Mouse (Mus musculus): ENCODE measurements around the gene Tm9sf1. TPM values are rescaled to one million over a fixed set of nuclear protein-coding genes. Genes with fewer than 3 reads are reported as not detected.
A peak's percentile ranks its signal among the peaks of the same experiment; 100 is the strongest.

Gene Tm9sf1
- total and polyA plus RNA-seq, 3 experiments, result 36.1 to 65.3 (median 51.3) TPM

- peak; percentile 80 for TF ChIP-seq MXI1 (IDR thresholded peaks at IDR 0.05; ENCODE audit: low read depth, low read length)
Measured at GRCm38 (mm10) chr14:55643060-55643907, at the start of gene Tm9sf1 (continued).

GRCm38 (mm10) chr14:55689433-55689832 lies 45.8 kb upstream of the Tm9sf1 start:
- no peak for DNase-seq (ENCODE audit: extremely low read depth)
- Histone ChIP-seq H3K36me3 (replicated peaks in 1 of 2; ENCODE audit: control insufficient read depth in 1 of 2, insufficient read depth in 1 of 2, low read length in 1 of 2) (no peaks in the 10 kb centered on the region), H3K4me2 (ENCODE audit: insufficient read depth, low read depth, poor library complexity, severe bottlenecking) (no peak overlapping the region), H3K9ac (ENCODE audit: insufficient read depth, low read depth) (no peak overlapping the region), H3K9me3 (replicated peaks; ENCODE audit: low read length) (peaks cover 6% of the 10 kb centered on the region), H3K27me3 (replicated peaks) (no peaks in the 10 kb centered on the region), H3K79me2 (replicated peaks; ENCODE audit: control insufficient read depth, extremely low read depth, insufficient read depth, poor library complexity, severe bottlenecking) (no peaks in the 10 kb centered on the region), H3K4me1 (ENCODE audit: control insufficient read depth in 1 of 2, insufficient read depth in 2 of 2) (peaks cover 0 to 5% of the 10 kb centered on the region in 2 experiments; a peak in 1 of 4 replicates), H3K4me3 (replicated peaks in 1 of 3; ENCODE audit: low read depth in 2 of 3, low read length in 2 of 3, poor library complexity in 1 of 3) (no peak overlapping the region), H3K27ac (ENCODE audit: insufficient read depth, low read depth) (no peak overlapping the region)
- TF ChIP-seq USF1 (IDR thresholded peaks at IDR 0.05; ENCODE audit: low read depth, low read length), result no peak
- TF ChIP-seq SIN3A (IDR thresholded peaks at IDR 0.05; ENCODE audit: low read length), result no peak
- no peak for TF ChIP-seq POLR2AphosphoS2 (IDR thresholded peaks at IDR 0.05; ENCODE audit: low read depth, low read length)
- no peak for TF ChIP-seq MXI1 (IDR thresholded peaks at IDR 0.05; ENCODE audit: low read depth, low read length)
- TF ChIP-seq MAX (IDR thresholded peaks at IDR 0.05; ENCODE audit: low read length), result no peak
- TF ChIP-seq ELF1 (IDR thresholded peaks at IDR 0.05; ENCODE audit: low read depth, low read length), result no peak
- no peak for TF ChIP-seq BHLHE40 (IDR thresholded peaks at IDR 0.05; ENCODE audit: low read depth, low read length)
- TF ChIP-seq PAX5 (IDR thresholded peaks at IDR 0.05; ENCODE audit: low read length), result no peak
- no peak for TF ChIP-seq RAD21 (IDR thresholded peaks at IDR 0.05; ENCODE audit: low read depth, low read length)
- no peak for TF ChIP-seq POLR2A (IDR thresholded peaks at IDR 0.05; ENCODE audit: low read depth, low read length)
- TF ChIP-seq MAZ (IDR thresholded peaks at IDR 0.05; ENCODE audit: low read depth, low read length), result no peak
- no peak for TF ChIP-seq CHD2 (IDR thresholded peaks at IDR 0.05; ENCODE audit: low read length)
- no peak for TF ChIP-seq NELFE (IDR thresholded peaks at IDR 0.05; ENCODE audit: low read depth, low read length)
- in situ Hi-C loops (cut with MboI; ENCODE audit: low pct_ligation_motif_present, low pct_unique_long_range_greater_than_20kb, low sequenced_read_pairs) (no loop called here), dilution Hi-C loops (cut with MboI; ENCODE audit: extremely low pct_ligation_motif_present, extremely low pct_unique_long_range_greater_than_20kb, low sequenced_read_pairs) (no loop called here)

- Histone ChIP-seq H3K27me3 (replicated peaks) (no peaks in the 10 kb centered on the region), H3K36me3 (replicated peaks in 1 of 2; ENCODE audit: control insufficient read depth in 1 of 2, insufficient read depth in 1 of 2, low read length in 1 of 2) (peaks cover 29 to 35% of the 10 kb centered on the region in 2 experiments), H3K4me3 (replicated peaks in 1 of 3; ENCODE audit: low read depth in 2 of 3, low read length in 2 of 3, poor library complexity in 1 of 3) (peak overlapping the region; percentile 77 to 85 (median 79)), H3K4me1 (ENCODE audit: control insufficient read depth in 1 of 2, insufficient read depth in 2 of 2) (peaks cover 5 to 45% of the 10 kb centered on the region in 2 experiments), H3K9ac (ENCODE audit: insufficient read depth, low read depth) (peak overlapping the region; percentile 34; the same call in 1 of the 2 replicates), H3K79me2 (replicated peaks; ENCODE audit: control insufficient read depth, extremely low read depth, insufficient read depth, poor library complexity, severe bottlenecking) (no peaks in the 10 kb centered on the region), H3K27ac (ENCODE audit: insufficient read depth, low read depth) (no peak overlapping the region), H3K4me2 (ENCODE audit: insufficient read depth, low read depth, poor library complexity, severe bottlenecking) (peak overlapping the region; percentile 95), H3K9me3 (replicated peaks; ENCODE audit: low read length) (no peaks in the 10 kb centered on the region)
- TF ChIP-seq RCOR1 (conservative IDR thresholded peaks at IDR 0.05; ENCODE audit: low read depth, low read length) (no peak), SIN3A (IDR thresholded peaks at IDR 0.05; ENCODE audit: low read length) (no peak), MAFK (IDR thresholded peaks at IDR 0.05; ENCODE audit: insufficient replicate concordance, low read length) (no peak), ZNF384 (IDR thresholded peaks at IDR 0.05; ENCODE audit: low read depth, low read length) (no peak), CHD1 (IDR thresholded peaks at IDR 0.05; ENCODE audit: low read depth, low read length) (no peak)
- in situ Hi-C loops (cut with MboI; ENCODE audit: low pct_ligation_motif_present, low pct_unique_long_range_greater_than_20kb, low sequenced_read_pairs) (loop anchor here (5.0 kb wide), 1 partner anchor 70 kb away; no protein-coding TSS in a partner anchor), dilution Hi-C loops (cut with MboI; ENCODE audit: extremely low pct_ligation_motif_present, extremely low pct_unique_long_range_greater_than_20kb, low sequenced_read_pairs) (no loop called here)
- no peak for DNase-seq (ENCODE audit: extremely low read depth)
Measured at GRCm38 (mm10) chr14:55682118-55682493, 38.5 kb upstream of the Tm9sf1 start.

Data from CH12.LX (cell line).